Mouse (Mus musculus) stomach, postnatal 0 days (tissue): ENCODE data around the gene Fam198b. TPM values are rescaled to one million over a fixed set of nuclear protein-coding genes. Genes with fewer than 3 reads are reported as not detected.

Experiments
- ATAC-seq: fragments of 200-750 bp; cut with Nextera tagmentation; 2 replicates; pipeline ENCODE4 v1.8.0; 2017; ENCODE audit not compliant: low FRiP score, low TSS enrichment
- DNase-seq: peaks from one replicate; pipeline ENCODE4 v3.0.0-alpha.2; 2016; ENCODE audit warnings: low spot score
- H3K27ac ChIP-seq: fragments of 300-500 bp; sonication (generic); replicated peaks from 2 replicates; pipeline ENCODE4 v1.5.1; 2014; ENCODE audit warnings: mild to moderate bottlenecking, control low read depth
- H3K27me3 ChIP-seq: fragments of 300-500 bp; sonication (generic); 2 replicates; pipeline ENCODE4 v1.6.1; 2014; ENCODE audit warnings: low read length; ENCODE audit not compliant: control insufficient read depth, insufficient read depth
- H3K36me3 ChIP-seq: fragments of 300-500 bp; sonication (generic); 2 replicates; pipeline ENCODE4 v1.6.1; 2014; ENCODE audit warnings: low read length, mixed read lengths; ENCODE audit not compliant: control insufficient read depth, insufficient read depth
- H3K4me1 ChIP-seq: fragments of 300-500 bp; sonication (generic); replicated peaks from 2 replicates; pipeline ENCODE4 v1.6.1; 2014; ENCODE audit warnings: antibody characterized with exemption; ENCODE audit not compliant: control insufficient read depth, insufficient read depth
- H3K4me2 ChIP-seq: fragments of 300-500 bp; sonication (generic); replicated peaks from 2 replicates; pipeline ENCODE4 v1.6.1; 2014; ENCODE audit warnings: low read depth, mild to moderate bottlenecking, control low read depth, moderate library complexity
- H3K4me3 ChIP-seq: fragments of 300-500 bp; sonication (generic); 2 replicates; pipeline ENCODE4 v1.5.1; 2014; ENCODE audit warnings: low read depth, low read length, control low read depth
- H3K9ac ChIP-seq: fragments of 300-500 bp; sonication (generic); 2 replicates; pipeline ENCODE4 v1.6.1; 2014; ENCODE audit warnings: mild to moderate bottlenecking, low read length, control low read depth, mixed read lengths
- H3K9me3 ChIP-seq: fragments of 300-500 bp; sonication (generic); 2 replicates; pipeline ENCODE4 v1.6.1; 2016; ENCODE audit warnings: low read length; ENCODE audit not compliant: control insufficient read depth
- CTCF ChIP-seq: IDR thresholded peaks from 2 replicates; pipeline ENCODE4 v1.5.1; 2016; ENCODE audit warnings: antibody characterized with exemption, low read depth, mild to moderate bottlenecking, moderate library complexity
- EP300 ChIP-seq: optimal IDR thresholded peaks from 2 replicates; pipeline ENCODE3; 2016; ENCODE audit warnings: antibody characterized with exemption
- WGBS: fragments of 180-500 bp; shearing (Covaris S2); extraction: QIAGEN DNeasy Blood & Tissue Kit; methylation state at CpG from one replicate; pipeline ENCODE4 v1.1.7; 2014; 5-methylcytosine and 5-hydroxymethylcytosine counted together
- polyA plus RNA-seq: library from polyadenylated mRNA; unstranded; fragments of >200 nt; fragmentation: Nextera tagmentation; extraction: Ambion mirVana; gene quantifications from 2 replicates; pipeline ENCODE4 v1.2.1, GENCODE M21; 2015

Gene Fam198b
- polyA plus RNA-seq, 1 experiment from 2014 or later, result 8.6 TPM

DNA sequence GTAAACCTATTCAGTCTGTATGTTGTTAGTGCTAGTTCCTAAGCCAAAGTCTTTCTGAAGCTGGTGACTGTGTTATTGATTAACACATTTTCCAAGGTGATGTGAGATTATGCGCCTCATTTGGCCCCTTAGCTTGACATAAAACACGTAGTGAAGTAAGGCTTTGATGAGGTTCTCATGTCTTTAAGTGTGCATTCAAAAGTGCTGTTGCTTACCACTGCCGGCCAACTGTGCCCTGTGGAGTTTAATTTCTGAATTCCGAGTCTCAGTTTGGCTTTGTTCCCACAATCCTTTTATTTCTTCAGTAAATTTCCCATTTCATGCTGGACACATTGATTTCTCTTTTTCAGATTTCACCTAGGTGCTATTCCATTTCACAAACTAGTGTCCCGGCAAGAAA is 26.6 kb upstream of the Fam198b start:
- H3K36me3 ChIP-seq, result no peaks in the 10 kb centered on the region
- TF ChIP-seq EP300, result no peak
- no peak for TF ChIP-seq CTCF
- H3K9me3 ChIP-seq, result no peaks in the 10 kb centered on the region
- no peak overlapping the region for H3K27ac ChIP-seq
- WGBS, result 57% methylated on average over 5 of the region's 5 CpGs
- ATAC-seq (no peak), DNase-seq (no peak)
- no peaks in the 10 kb centered on the region for H3K4me1 ChIP-seq
- no peak overlapping the region for H3K9ac ChIP-seq
- no peak overlapping the region for H3K4me2 ChIP-seq
- no peak overlapping the region for H3K4me3 ChIP-seq
- no peaks in the 10 kb centered on the region for H3K27me3 ChIP-seq

DNA sequence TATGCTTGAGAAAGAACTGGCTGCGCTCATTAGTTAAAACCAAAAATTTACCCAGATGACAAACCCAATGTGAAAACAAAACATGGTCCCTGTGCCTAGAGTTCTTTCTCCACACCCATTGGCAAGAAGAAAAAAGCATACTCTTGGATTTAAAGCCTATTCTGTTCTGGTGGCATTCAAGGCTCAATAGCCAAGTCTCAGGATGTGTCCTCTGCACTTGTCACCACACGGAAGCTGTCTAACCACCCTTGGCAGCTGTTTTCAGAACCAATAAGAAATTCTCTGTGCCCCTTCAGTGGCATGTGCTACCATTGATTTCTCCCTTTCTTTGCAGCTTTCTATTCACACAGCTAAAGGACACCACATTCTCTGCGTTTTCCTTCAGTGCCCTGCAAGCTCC is 26.1 kb upstream of the Fam198b start:
- Histone ChIP-seq H3K27ac (no peak overlapping the region), H3K4me1 (no peaks in the 10 kb centered on the region), H3K9me3 (no peaks in the 10 kb centered on the region), H3K4me2 (no peak overlapping the region), H3K36me3 (no peaks in the 10 kb centered on the region), H3K4me3 (no peak overlapping the region), H3K27me3 (no peaks in the 10 kb centered on the region), H3K9ac (no peak overlapping the region)
- 73% methylated on average over 3 of the region's 3 CpGs for WGBS
- TF ChIP-seq EP300 (no peak), CTCF (no peak)
- ATAC-seq (no peak), DNase-seq (no peak)

DNA sequence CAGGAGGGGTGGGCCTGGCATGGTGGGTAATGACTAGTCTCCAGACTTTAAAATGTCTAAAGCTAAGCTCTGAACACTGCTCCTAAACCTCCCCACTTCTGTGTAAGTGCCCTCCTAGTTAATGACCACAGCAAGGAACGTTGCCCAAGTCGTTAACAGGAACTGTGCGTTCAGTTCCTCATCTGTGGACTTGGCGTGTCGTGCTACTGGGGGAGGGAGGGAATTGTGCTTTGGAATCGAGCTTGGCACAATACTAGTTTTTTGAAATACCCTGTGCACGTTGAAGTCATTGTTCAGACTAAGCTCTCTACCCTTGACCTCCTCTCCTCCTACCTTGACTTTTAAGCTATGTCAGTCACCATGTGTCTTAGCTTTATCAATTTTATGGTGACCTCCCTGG is 19.5 kb upstream of the Fam198b start:
- no peak overlapping the region for H3K27ac ChIP-seq
- no peaks in the 10 kb centered on the region for H3K27me3 ChIP-seq
- no peaks in the 10 kb centered on the region for H3K36me3 ChIP-seq
- no peak overlapping the region for H3K4me2 ChIP-seq
- 70% methylated on average over 7 of the region's 7 CpGs for WGBS
- H3K9ac ChIP-seq, result no peak overlapping the region
- no peaks in the 10 kb centered on the region for H3K9me3 ChIP-seq
- no peak overlapping the region for H3K4me3 ChIP-seq
- DNase-seq, result no peak
- TF ChIP-seq CTCF (no peak), EP300 (no peak)
- ATAC-seq, result no peak
- H3K4me1 ChIP-seq, result no peaks in the 10 kb centered on the region

DNA sequence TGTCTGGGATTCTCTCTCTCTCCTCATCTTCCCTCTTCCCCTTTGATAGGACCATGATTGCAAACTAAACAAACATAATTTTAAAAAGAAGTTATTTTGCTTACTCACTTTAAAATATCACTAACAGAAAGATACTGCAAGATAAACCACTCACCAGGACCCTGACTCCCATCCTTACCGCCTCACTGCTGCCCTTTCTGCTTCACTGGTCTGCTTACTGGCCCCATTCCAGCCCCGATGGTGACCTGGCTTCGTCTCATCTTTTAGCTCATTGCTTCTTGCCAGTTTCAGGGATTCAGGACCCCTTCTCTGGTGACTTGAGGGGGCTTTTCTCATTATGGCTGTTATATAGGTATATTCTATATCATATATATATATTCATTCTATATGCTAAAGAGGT is 18.2 kb upstream of the Fam198b start:
- H3K36me3 ChIP-seq, result no peaks in the 10 kb centered on the region
- 90% methylated on average over 3 of the region's 3 CpGs for WGBS
- H3K4me3 ChIP-seq, result no peak overlapping the region
- no peak overlapping the region for H3K9ac ChIP-seq
- DNase-seq (no peak), ATAC-seq (no peak)
- H3K4me1 ChIP-seq, result no peaks in the 10 kb centered on the region
- no peak for TF ChIP-seq EP300
- TF ChIP-seq CTCF, result no peak
- H3K4me2 ChIP-seq, result no peak overlapping the region
- H3K27ac ChIP-seq, result no peak overlapping the region
- no peaks in the 10 kb centered on the region for H3K27me3 ChIP-seq
- no peaks in the 10 kb centered on the region for H3K9me3 ChIP-seq

DNA sequence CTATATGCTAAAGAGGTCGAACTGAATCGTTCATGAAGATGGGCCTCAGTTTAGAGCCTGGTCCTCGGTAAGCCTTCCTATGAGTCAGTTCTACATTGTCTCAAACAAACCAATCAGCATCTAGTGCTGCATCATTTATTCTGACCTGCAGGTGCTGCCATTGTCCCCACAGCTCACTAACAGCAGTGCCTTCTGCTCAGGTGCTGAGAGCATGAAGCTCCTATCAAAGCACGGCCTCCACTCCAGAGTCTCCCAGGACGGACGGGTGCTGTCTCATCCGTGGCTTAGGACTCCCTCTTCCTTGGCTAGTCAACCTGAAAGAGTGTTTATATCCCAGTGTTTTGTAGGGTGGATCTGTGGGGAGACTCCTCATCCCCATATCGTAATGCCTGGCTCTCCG is 17.8 kb upstream of the Fam198b start:
- WGBS, result 80% methylated on average over 9 of the region's 9 CpGs
- Histone ChIP-seq H3K4me1 (no peaks in the 10 kb centered on the region), H3K27ac (no peak overlapping the region), H3K9me3 (no peaks in the 10 kb centered on the region), H3K36me3 (no peaks in the 10 kb centered on the region), H3K4me3 (no peak overlapping the region), H3K9ac (no peak overlapping the region), H3K4me2 (no peak overlapping the region), H3K27me3 (no peaks in the 10 kb centered on the region)
- DNase-seq, result no peak
- no peak for ATAC-seq
- TF ChIP-seq EP300 (no peak), CTCF (no peak)

DNA sequence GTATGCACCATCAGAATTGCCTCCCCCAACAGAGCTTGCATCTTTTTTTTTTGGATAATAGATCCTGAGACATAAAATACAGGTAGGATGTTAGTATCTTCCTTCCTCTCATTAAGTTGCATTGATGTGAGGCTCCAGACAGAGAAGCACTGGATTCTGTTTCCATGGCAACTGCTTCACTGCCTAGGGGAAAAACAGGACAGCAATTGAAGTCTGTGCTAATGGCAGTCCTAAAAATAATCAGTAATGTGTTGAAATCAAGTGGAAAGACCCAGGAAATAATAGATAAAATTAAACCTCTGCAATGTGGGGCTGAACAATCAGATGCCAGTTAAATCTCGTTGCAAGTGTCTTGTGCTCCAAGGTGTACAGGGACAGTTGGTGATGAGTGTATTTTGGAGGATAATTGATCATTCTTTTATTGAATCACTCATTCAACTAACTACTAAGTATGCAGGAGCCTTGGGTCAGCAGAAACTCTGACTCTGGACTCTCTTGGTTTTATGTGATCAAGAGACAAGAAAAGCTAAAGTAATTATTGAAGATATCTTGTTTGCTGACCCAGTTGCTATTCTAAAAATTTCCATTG is 17.1 kb upstream of the Fam198b start:
- no peak for ATAC-seq
- H3K9ac ChIP-seq, result no peak overlapping the region
- no peaks in the 10 kb centered on the region for H3K9me3 ChIP-seq
- no peak overlapping the region for H3K27ac ChIP-seq
- no peak overlapping the region for H3K4me3 ChIP-seq
- no peaks in the 10 kb centered on the region for H3K4me1 ChIP-seq
- H3K27me3 ChIP-seq, result no peaks in the 10 kb centered on the region
- no peak overlapping the region for H3K4me2 ChIP-seq
- TF ChIP-seq CTCF (no peak), EP300 (no peak)
- WGBS, result 70% methylated on average over 1 of the region's 1 CpGs
- DNase-seq, result no peak
- no peaks in the 10 kb centered on the region for H3K36me3 ChIP-seq
